22 mouse cellular contexts compared by ENCODE assay signal in genomic region chr13:46932846-46933245, GRCm38 (mm10).
"Had no signal": no experiment of that assay in that cellular context is flagged by ENCODE, and none has a peak within 500 bp of the region (broad histone marks: within the 10 kb centered on the region; RNA-seq: fewer than 3 reads in every experiment).

No protein-coding gene starts in this region.

- H3K27ac ChIP-seq: liver, embryonic 13.5 days; lung, embryonic 15.5 days; midbrain, embryonic 10.5 days; midbrain, embryonic 13.5 days; neural tube, embryonic 13.5 days; stomach, embryonic 15.5 days had no signal

- H3K27me3 ChIP-seq: lung, embryonic 15.5 days; megakaryocyte, embryonic 14.5 days; stomach, embryonic 15.5 days had no signal

- ATAC-seq: inflammation-experienced regulatory T-cells, adult 6 months; intestine, embryonic 16.5 days; midbrain, embryonic 13.5 days; midbrain, embryonic 16.5 days had no signal

- DNase-seq: kidney, adult 18-20 months; kidney, adult 9 months; kidney, postnatal 14 days; kidney, postnatal 4 days; layer of hippocampus, adult 9-11 months; liver, embryonic 13.5 days; retina, postnatal 1 day; right cerebral cortex, postnatal 25 days; spleen, adult 18-20 months; thymus, adult 2 months; thymus, postnatal 14 days; thymus, postnatal 4 days had no signal

- H3K4me2 ChIP-seq: liver, embryonic 13.5 days; lung, embryonic 15.5 days; midbrain, embryonic 13.5 days; neural tube, embryonic 13.5 days; stomach, embryonic 15.5 days had no signal

- H3K9ac ChIP-seq: liver, embryonic 13.5 days; lung, embryonic 15.5 days; midbrain, embryonic 13.5 days; neural tube, embryonic 13.5 days; stomach, embryonic 15.5 days had no signal

- H3K36me3 ChIP-seq: liver, embryonic 13.5 days; lung, embryonic 15.5 days; midbrain, embryonic 10.5 days; midbrain, embryonic 13.5 days; neural tube, embryonic 13.5 days; stomach, embryonic 15.5 days had no signal

- H3K9me3 ChIP-seq: liver, embryonic 13.5 days; lung, embryonic 15.5 days; megakaryocyte, embryonic 14.5 days; midbrain, embryonic 10.5 days; midbrain, embryonic 13.5 days; neural tube, embryonic 13.5 days; stomach, embryonic 15.5 days had no signal

- H3K4me3 ChIP-seq: liver, embryonic 13.5 days; lung, embryonic 15.5 days; megakaryocyte, embryonic 14.5 days; midbrain, embryonic 10.5 days; midbrain, embryonic 13.5 days; myocyte; neural tube, embryonic 13.5 days; stomach, embryonic 15.5 days had no signal
